Mouse (Mus musculus) lung, adult 18-20 months (tissue): ENCODE measurements around the gene Fgfr2.

Experiments used
- DNase-seq, 2 experiments: peaks; one replicate each; pipeline ENCODE4 v3.0.0; 2022; ENCODE audit warnings: mixed read lengths in 2 of 2

Gene Fgfr2

DNA sequence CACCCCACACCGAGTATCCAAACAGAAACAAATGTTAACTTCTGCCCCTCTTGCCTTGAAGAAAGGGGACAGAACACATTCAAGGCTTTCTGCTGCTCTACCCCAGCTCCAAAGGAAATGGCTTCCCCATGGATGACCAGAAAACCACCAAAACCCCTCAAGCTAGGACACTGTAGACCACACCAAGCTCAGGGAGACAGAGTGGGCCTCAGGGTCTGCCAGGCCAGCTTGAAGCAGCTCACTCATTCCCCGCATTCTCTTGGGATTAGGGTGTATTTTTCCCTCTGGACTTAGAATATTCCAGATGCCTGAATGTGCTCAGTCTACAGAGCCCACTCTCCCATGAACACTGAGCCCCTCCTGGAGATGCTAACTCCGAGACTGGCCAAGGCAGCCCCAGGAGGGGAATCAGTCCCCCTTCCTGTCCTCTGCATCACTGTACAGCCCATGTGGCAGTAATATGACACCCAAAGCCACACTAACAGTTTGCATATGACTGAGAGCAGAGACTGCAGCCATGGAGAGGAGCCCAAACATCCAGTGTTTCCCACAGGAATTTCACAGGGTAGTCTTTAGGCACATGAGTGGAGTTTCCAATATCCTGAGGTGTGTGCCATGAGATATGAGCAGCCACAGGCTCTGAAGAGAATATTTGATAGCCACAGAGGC is 2824.1 kb downstream of the Fgfr2 start:
- DNase-seq: no peak

DNA sequence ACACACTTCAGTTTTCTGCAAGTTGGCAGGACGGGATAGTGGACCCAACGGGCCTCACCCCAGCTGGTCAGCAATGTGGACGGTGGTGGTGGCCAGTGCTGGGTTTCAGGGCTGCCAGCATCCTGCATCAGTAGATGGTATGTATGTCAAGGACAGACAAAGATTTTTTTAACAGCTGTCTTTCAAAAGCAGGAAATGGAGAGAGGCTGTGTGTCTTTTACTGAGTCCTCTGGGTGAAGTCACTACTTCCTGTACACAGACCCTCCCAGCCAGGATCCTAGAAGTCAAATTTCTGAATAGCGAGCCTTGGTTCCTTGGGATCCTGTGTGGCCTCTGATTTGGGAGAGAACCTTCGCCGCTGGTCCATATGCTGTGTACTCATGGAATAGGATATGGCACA is 2832.0 kb downstream of the Fgfr2 start:
- no peak for DNase-seq

DNA sequence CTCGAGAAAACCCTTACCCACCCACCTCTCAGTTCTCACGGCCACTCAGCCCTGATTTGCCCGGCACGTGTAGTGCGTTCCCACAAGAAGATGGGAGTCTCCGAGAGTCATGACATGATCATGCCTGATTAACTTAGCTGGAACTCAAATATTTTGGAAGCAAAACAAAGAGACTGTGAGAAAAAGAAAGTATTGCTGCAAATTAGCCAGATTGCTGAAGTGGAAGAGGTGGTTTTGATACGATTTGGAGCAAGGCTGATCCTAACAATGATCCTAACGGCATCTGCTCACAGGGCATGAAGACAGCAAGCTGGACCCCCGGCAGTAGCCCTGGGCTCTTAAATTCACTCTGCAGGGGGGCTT is 2833.7 kb downstream of the Fgfr2 start:
- no peak for DNase-seq

DNA sequence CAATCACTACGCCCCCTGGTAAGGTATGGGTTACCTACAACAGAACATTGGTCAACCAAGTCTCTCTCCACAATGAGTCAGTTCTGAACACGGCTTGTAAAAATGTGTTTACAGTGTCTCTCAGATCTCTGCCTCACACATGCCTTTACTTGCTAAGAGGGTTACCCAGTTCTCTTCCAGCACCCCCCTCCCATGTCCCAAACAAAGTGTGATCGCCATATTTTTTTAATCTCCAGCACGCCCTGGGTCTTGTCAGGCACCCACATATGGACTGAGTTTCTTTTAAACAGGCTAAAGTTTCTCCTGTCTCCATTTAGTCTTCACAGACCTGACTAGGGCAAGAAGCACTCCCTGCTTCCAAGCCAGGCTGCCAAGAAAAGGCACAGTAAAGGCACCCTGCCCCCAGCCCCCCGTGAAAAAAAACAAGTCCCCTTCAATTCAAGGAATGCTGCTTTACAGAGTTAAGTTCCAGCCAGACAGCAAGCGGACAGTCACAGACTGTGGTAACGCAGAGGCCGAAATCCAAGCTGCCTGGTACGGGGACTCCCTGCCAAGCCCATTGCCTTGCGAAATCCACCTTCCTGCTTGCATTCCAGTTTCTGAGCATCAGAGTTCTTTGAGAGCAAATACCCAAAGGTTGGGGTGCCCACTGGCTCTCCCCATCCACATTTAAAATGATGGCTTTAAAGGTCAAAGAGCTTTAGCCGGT is 2834.3 kb downstream of the Fgfr2 start:
- DNase-seq: peak; percentile 70 to 73

DNA sequence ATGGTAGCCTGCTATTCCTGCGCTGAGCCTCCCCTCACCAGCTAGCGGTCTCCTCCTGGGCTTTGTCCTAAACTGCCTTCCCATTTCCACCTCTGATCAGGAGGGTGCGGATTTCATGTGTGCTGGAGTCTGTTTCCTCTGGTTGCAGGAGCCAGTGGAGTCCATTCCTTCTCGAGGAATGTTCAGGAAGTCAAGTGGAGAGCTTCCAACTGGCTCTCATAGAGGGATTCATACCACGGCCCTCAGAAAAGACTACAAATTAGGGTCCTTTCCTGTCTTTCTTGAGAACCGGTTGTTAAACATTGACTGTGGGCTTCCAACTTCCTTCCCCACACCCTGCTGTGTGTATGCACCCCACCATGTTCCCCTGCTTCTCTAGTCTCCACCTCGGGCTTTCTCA is 2834.9 kb downstream of the Fgfr2 start:
- DNase-seq: peak in 1 of 2 experiments; percentile 7

DNA sequence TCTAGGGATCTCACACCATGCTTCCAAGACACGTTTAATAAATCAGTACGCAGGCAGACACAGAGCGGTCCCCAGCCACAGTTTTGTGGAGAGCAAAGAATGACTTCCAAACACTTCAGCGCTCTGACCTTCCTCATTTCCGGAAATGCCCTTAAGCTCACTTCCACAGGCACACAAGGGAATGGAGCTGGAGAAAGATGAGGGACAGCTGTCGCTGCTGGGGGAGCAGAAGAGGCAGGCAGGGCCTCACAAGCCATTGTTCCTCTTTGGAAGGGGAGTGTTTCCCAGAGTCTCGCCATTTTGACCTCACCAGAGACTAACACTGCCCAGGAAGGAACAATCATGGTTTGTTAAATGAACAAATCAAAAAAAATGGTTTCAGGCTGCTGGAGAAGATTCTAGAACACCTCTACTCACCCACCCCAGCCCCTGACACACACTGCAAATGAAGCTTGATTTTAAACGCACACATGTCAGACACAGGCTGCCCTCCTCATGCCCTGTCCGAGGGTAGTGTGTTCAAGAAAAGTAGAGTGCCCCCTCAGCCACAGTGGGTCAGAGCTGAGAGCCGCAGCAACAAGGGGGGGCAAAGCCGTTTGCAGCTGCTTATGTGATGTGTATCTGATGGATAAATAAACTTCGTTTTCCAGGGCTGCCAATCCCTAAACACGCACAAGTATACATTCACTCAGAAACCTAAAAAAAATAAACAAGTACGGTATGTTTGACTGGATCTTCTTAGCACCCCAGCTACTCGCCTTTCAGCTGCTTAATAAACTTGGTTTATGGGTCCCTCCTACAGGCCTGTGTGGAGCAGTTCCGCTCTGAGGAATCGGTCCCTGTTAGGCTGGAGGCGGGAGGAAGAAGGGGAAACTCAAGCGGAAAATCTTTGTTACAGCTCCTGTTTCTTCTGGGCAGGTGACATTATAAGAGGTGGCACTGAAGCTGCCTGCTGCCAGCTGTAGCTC is 2844.1 kb downstream of the Fgfr2 start:
- no peak for DNase-seq

DNA sequence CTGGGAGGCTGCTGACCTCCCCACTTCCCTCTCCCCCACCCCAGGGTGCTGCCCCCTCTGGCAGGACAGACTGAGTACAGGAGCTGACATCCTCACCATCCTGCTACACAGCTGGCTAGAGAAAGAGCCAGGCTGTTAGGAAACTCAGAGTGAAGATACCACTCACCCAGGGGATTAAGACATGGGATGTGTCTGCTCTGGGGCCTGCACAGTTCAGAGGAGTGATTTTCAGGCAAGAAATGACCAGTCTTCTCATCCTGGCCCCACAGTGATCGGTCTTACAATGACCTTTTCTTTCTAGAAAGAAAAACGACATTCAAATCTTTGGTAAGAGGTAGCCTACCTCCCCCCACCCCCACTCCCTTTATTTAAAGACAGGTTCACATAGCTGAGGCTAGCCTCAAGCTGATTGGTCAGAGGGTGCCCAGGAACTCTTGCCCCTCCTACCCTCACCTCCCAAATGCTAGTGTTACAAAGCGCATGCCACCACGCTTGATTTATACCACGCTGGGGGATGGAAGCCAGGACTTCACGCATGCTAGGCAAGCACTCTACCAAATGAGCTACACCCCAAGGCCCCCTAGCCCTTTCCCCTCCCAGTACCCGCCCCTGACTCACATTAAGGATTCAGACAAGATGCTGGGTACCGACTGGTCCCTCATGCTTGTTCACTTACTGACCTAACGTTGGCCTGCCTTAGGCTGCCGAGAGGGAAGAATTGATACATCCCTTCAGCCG is 2845.0 kb downstream of the Fgfr2 start:
- DNase-seq: no peak

DNA sequence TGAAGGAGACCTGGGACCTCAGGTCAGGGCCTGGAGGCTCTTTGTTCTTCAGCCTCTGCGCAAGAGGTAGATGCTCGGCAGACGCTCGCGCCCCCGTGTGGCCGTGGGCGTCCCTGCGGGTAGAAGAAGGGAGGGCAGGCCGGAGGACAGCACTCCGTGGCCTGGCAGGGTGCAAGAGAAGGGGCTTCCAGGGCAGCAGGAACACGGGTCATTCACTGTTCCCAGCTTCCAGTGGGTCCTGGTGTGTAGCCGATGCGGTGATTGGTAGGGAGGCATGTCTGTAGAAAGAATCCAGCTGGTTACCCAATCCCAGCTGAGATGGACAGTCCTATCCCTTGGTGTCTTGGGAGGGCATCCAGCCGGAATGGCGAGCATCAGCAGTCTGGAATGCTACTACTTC is 2849.9 kb downstream of the Fgfr2 start:
- peak; percentile 64 to 77 for DNase-seq

DNA sequence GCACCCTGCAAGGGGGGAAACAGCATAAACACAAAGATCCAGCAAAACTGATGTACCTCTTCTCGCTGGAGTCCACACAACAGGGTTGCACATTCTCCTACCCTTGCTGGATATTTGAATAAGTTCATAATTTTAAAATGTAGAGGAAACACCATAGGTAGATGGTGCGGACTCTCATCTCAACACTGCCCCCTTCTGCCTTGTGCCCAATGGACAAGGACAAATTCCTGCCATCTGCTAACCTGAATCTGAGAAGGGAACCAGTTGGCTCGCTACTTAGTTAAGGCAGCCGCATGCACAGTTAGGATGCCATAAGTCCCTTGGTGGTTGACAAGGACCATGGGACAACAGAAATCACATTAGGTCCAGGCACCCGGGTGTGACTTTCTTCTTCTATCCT is 2852.3 kb downstream of the Fgfr2 start:
- no peak for DNase-seq

DNA sequence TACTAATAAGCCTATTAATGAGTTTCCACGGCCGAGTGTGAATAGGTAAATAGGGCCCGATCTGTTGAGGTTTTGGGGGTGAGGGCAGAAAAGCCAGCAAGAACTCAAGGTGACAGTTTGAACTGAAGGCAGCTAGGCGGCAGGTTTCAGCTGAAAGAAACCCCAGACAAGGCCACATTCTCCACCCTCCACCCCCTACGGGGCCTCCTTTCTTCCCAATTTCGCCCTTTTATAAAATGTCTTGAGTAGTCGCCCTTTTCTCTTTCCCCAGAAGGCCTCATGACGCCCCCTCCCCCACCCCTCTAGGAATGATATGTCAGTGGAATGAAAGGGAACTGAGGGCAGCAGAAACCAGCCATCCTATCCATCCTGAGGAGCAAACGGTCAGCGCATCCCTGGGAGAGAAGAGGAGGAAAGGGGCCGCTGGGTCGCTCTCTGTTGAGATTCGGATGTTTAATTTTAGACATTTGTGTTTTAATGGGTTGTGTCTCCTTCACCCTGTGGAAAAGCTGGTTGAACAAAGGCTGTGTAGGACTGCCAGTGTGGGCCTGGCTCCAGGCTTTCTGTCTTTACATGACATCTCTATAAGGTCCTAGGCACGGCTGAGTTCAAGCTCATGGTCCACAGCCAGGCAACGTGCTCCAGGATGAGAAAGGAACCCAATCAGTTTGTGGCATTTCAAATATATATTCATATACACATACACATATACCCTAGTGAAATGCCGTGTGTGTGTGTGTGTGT is 2853.9 kb downstream of the Fgfr2 start:
- DNase-seq: no peak

DNA sequence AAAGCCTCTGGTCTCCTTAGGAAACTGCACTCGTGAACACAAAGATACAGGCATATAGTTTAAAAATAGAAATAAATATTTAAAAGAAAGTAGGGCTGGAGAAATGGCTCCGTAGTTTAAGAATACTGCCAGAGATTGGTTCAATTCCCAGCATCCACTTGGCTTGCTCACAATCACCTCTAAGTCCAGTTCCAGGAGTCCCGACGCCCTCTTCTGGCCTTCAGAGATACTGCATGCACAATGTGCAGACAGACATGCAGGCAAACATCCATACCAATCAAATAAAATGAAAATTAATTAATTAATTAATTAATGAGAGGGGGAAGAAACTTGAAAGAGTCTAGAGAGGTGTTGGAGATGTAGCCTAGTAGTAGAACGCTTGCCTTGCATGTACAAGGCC is 2856.1 kb downstream of the Fgfr2 start:
- peak in 1 of 2 experiments; percentile 33 for DNase-seq

DNA sequence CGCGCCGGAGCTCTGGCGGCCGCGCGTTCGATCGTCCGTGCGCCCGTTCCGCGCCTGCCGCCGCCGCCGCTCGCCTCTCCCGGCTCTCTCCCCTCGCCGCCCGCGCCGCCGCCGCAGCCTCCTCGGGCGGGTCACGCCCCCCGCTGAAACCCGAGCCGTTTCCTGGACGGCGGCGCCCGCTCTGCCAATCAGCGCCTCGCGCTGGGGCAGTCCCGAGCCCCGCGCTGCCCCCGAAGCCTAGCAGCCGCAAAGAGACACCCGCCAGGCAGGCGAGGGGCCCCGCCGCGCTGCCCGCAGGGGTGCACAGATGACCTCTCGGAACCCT is 2857.0 kb downstream of the Fgfr2 start:
- peak; percentile 85 to 90 for DNase-seq

DNA sequence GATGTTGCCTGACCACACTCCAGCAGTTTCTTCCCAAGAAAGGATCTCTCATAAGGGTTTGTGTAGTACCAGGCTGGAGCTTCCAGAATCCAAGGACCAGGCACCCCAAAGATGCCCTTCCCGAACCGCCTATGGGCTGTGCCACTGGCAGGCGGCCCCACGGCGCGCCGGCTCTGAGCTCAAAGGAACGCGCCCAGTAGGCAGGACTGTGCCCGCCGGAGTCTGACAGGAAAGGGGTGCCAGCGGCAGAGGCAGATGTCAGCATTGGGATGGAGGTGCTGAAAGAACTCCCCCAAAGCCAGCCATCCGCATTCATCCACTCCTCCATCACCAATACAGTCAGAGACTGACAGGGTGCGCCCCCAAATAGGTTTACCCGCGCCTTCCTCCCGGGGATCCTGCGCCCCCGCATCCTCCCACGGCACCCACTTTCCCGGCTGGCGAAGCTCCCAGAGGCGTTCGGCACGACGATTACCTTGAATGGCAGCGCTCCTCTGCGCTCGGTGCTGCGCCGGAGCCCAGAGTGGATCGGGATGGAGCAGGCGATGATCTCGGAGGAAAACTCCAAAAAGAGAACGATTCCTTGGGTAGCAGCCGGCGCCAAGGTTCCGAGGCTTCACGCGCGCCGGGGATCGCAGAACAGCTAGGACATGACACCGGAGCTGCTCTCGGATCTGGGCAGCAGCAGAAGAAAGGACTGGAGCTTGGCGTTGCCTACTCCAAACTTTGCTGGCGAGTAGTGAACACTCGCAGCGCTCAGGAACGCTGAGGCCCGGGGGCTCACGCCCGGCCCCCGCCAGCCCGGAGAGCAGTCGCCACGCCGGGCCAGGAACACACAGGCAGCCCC is 2857.6 kb downstream of the Fgfr2 start:
- peak; percentile 44 to 46 for DNase-seq

DNA sequence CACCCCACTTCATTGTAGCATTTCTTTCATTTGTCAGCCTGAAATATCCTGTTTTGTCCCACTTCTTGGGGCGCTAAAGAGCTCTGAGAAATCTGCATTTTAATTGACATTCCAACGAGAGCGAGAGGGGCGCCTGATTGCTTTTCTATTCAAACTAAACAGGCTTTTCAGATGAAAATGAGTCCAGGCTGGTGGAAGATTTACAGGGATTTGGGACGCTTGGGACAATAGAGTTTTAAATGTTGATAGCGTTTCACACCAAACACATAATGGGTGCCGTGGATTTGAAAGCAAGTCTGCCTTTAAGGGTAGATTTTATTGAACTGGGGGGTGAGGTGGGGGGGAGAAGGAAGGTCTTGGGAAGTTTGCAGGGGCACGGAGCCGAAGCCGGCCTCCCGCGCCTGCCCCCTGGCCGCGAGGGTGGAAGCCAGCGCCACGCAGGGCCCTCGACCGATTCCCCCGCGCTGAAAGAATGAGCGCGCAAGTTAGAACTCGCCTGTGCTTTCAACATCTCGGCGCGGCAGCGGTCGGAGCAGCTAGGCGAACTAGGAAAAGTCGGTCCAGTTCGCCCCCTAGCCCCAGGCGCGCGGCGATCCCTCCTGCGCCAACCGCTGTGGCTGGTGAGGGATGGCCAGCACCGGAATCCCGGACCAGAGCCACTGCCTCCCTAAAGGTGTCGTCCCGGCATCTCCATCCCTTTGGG is 2858.4 kb downstream of the Fgfr2 start:
- peak; percentile 79 to 82 for DNase-seq

DNA sequence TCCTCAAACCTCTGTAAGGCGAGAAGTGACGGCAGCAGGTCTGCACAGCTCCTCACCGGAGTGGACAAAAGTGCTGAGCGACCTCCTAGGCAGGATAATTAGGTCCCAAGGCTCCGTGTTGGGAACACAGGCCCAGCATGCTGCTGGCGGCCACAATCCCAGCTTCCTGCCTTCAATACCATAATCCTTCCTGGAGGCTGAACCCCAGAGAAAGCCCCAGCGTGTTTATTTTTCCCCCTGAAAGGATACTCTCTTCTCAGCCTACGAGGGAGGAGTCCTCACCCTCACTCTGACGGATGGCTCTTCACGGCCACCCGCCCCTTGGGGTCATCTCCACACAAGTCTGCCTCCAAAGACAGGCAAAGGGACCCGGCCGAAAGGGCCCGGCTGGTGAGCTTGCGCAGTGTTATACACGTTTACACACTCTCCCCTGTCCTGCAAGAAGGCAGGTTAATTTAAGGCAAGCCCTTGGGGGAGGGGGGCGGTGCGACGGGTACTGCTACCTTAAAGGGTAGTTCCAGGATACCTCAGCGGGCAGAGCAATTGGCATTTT is 2859.3 kb downstream of the Fgfr2 start:
- DNase-seq: peak; percentile 52 to 66

DNA sequence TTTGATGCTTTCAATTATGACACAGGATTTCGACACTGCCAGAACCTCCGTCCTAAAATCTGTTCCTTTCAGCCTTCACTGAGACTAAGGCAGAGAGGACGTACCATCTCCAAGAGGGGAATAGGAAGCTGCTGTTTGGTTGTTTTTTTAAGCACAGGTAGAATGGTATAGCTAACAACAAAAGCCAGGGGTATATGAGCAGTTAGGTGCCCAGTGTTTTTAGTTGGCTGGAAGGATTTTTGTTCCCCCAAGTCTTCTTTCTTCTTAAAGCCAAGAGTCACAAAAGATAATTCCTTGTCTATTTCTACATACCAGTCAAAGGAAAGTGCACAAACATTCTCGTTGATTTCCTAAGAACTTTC is 2859.9 kb downstream of the Fgfr2 start:
- DNase-seq: no peak

DNA sequence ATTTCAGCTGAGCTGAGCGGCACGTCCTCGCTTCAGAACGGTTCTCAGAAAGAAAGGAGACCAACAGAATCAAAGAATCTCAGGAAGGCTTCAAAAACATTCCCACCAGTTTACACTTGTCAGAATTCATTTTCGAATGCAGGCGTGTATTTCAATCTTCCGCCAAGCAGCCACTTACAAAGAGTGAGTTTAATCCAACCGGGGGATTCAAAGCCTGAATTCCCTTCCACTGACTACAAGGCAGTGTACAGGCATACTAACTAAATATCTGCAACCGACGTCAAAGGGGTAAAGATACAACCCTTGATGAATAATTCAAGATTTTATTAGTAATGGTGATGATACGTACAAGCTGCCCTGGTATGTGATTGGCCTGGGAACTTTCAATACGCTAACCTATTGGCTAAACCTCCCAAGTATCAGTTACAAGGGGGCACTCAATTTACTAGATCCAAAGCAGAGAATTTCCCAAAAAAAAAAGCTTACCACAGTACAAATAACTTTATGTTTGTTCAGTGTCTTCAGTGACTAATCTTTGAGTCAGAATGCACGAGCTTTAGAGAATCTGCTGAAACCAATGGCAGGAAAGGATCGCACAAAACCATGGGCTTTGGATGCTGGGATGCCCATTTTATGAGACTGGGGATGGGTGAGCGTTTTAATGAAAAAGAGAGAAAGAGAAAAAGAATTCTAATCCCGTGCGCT is 2860.5 kb downstream of the Fgfr2 start:
- no peak for DNase-seq

DNA sequence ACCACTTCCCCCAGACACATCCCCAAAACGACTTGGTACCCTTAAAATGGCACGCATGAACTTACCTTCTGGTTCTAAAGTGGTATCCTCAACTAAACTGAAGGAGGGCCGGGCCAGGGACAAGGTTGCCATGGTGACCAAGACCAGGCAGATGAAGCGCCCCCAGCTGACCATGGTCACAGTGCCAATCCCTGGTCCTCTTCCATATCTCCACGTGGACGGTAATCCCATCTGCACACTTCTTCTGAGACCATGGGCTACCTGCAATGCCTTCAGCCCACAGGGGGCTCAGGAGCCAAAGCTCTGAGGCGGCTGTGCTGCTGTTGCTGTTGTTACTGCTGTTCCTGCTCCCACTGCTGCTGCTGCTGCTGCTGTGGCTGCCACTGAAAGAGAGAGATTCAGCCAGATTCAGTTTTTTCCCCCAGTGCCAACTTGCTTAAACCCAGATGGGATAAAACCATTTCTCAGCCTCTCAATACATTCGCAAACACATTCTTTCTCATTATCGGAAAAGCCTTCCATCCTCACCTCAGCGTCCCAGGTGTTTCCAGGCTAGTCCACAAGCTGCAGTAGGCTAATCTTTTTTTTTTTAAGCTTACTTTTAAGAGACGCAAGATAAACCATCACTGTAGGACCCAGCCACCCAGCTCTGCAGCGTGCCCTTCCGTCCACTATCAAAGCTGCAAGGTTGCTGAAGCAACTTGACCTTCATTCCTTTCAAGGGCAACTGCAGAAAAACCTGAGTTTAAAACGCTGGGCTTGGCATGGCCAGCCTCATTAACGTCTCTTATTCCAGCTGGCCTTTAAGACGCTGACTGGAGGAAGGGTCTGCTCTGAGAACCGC is 2861.2 kb downstream of the Fgfr2 start:
- no peak for DNase-seq
